Mouse (Mus musculus) heart, adult 8-10 months (tissue): ENCODE results near the gene Magi1. TPM values are rescaled to one million over a fixed set of nuclear protein-coding genes. Genes with fewer than 3 reads are reported as not detected.

Source experiments
- DNase-seq: peaks from one replicate; pipeline ENCODE4 v3.0.0; 2022; ENCODE audit warnings: low spot score
- total RNA-seq, 4 experiments: library from RNA; stranded (reverse); gene quantifications; 2 replicates each; pipeline ENCODE4 v1.2.4; 2022

Gene Magi1
- total RNA-seq, 4 experiments from 2014 or later = 11.3 to 16.5 (median 15.2) TPM

DNA sequence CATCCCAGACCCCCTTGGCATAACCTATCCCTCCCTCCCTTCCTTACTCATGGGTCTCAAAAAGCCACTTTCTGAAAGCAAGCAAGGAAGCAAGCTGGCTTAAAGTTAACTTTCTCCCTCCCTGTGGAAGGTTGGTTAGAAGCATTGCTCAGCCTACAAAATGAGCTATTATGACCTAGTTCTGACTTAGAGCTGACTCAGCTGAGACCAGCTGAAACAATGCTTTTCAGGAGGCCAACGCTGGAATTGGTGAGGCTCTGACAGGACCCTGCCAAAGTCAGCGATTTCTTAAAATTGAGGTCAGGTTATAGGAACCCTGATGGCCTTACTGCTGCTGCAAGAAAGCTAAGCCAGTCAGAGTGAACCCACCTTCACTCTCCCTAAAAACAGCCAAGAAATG lies 386.2 kb downstream of the Magi1 start:
- DNase-seq = no peak

DNA sequence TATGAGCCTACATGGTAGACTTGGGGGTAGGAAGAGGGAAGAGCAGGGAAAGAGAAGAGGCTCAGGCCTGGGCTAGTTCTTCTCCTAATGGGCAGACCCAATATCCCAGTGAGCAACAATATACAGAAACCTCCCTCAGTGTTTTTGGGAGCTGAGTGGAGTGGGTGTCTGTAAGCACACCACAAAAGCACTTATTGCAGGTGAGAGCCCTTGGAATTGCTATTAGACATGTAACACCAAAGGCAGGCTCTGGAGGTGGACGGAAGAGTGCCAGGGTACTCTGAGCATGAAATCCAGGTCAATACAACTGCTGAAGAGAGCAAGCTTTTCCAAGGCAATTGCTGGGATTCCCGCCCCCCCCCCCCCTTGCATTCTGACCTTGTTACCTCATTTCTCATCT lies 388.0 kb downstream of the Magi1 start:
- DNase-seq = no peak

DNA sequence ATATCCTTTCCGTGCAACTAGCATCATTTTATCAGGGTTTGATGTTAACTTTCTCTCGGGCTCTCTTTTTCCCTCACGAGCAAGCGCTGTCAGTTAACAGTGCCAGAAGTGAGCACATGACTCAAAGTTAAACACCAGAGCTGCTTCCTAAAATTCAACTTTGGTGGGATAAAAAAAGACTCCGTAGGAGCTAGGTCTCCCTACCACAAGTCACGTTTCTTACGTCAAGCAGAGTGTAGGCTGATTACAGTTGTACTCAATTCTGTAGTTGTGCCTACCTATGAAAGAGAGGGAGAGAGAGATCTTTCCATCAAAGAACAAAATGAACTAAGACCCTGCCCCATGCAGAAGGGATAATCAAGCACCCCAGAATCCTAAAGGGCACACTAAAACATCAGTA lies 389.8 kb downstream of the Magi1 start:
- DNase-seq = no peak

DNA sequence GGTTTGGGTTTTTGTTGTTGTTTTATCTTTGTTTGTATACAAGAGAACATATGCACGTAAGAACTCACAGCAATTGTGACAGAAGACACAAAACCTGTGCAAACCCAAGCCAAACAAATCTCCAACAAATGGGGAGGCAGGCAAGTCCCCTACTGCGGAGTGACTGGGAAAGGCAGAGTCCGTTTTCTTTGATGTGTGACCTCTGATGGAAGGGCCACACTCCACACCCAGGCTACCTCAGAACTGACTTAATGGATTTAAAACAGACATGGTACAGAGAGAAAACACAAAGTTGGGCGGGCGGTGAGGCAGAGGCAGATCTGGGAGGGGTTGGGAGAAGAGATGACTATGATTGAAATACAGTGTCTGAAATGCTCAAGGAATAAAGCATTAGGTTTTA lies 390.8 kb downstream of the Magi1 start:
- DNase-seq = no peak

DNA sequence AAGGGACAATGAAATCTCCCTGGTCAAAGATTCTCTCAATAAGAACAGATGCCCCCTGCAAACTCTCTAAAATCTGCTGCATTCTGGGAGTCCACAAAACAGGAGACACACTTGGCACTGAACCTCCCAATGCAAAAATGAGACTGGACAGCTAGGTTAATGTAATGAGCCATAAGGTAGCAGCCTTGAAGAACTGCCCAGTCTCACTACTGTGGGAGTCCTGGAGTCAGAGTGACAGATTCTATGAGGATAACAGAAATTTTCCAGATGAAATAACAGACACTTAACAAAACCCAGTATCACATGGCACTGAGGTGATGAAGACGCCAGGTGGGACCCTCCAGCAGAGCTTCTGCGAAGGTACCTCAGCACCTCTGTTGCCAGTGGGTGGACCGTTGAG lies 393.7 kb downstream of the Magi1 start:
- no peak for DNase-seq

DNA sequence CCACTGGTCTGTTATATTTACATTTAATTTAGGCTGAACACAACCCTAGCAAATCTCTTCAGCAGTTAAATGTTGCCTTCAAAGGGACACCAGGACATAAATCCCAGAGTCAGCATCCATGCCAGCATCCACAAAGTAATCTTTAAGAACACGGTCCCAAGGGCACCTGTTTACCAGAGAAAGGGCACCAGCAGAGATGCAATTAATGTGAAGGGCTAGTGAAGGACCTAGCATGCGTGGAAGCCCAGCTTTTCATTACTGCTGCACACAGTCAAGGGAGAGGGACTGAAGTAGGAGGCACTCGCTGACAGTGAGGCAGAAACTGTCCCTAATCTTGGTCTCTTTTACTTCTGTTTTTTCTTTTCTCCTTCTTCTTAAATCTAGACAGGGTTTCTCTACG lies 406.4 kb downstream of the Magi1 start:
- no peak for DNase-seq

DNA sequence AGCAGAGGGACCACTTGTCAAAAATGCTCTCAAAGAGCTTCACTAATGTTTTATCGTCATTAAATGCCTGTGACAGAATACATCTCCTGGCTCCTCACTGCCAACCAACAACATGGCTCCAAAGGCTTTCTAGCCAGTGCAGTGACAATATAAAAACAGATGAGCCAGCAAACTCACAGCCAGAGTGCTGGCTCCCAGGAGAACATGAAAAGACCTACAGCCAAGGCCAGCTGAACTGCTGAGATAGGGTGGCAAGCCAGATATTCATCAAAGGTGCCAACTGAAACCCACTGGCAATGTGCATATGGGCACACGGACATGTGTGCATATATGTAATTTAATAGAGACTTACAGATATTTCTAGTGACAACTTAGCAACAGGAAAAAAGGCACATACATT lies 408.8 kb downstream of the Magi1 start:
- DNase-seq = no peak

DNA sequence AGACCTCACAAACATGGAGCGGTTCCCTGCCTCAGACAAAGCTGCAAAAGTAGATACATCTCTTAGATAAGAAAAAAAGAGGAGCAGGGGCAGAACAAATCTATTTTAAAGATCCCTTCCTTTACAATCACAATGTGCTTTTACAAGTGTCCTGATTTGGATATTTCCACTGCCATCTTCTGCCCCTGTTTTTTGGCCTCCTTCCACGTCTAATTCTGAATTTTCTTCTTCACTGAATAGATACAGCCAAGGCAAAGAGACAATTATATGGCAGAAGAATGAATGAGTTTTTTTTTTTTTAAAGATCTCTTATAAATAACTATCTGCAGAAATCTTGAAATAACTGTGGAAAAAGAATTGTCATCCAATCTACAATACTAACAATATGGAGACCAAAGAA lies 409.3 kb downstream of the Magi1 start:
- no peak for DNase-seq

DNA sequence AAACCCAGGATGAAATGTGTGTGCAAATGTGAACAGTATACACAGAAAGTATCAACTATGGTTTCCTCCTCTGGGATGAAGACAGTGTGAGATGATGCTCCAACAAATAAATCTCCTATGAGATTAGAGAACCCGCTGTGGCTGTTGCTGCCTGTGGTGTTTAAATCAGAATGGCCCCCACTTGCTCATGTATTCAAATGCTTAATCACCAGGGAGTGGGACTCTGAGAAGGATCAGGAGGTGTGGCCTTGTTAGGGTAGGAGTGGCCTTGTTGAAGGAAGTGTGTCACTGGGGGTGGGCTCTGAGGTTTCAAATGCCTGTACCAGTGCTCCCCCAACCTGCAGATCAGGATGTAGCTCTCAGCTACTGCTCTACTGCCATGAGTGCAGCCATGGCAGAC lies 410.2 kb downstream of the Magi1 start:
- DNase-seq = no peak

DNA sequence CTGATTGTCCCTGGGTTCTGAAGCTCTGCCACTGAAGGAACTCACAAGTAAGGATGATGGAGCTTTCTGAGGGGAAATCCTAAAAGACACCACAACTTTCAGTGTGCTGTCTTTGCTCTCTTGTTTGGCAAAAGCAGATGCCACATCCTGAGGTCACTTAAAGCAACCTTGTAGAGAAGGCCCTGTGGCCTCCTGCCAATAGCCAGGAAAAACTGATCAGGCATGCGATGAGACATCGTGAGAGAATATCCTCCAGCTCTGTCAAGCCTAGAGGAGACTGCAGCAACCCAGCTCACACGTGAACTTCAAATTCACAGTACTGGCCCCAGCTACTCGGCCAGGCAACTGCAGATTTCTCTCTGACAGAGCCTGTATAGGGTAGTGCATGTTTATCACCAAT lies 412.2 kb downstream of the Magi1 start:
- no peak for DNase-seq

DNA sequence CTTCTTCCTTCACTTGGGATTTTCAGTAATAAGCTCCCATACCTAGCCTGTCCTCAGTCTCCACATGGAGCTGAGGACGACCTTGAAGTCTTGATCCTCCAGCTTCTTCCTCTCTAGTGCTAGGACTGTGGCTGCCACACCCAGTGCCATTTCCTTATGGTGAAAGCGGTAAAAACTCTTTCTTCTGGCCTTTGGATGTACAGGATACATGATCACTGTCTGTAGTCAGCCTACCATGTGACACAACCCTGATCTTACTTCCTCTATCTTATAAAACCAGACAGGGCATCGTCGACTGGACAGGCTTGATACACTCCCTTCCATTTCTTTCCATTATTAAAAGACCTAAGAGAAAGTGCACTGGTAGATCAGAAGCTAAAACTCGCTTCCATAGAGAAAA lies 413.7 kb downstream of the Magi1 start:
- no peak for DNase-seq

DNA sequence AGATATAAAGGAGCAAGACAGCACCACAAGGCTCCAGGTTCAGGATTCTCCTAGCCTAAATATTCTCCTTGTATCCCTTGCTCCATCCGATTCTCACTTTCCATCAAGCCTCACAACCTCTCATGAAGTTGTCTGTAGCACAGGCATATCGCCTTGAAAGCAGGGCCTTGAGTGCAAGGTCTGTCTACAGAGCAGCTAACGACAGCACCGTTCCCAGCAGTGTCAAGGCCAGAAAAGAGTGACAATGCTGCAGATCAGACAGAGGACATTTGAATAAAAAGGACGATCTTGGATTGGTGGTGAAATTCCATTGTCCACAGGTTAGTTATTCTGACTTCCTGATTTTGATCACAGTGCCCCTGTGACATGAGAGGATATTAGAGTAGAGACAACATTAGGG lies 421.5 kb downstream of the Magi1 start:
- no peak for DNase-seq

DNA sequence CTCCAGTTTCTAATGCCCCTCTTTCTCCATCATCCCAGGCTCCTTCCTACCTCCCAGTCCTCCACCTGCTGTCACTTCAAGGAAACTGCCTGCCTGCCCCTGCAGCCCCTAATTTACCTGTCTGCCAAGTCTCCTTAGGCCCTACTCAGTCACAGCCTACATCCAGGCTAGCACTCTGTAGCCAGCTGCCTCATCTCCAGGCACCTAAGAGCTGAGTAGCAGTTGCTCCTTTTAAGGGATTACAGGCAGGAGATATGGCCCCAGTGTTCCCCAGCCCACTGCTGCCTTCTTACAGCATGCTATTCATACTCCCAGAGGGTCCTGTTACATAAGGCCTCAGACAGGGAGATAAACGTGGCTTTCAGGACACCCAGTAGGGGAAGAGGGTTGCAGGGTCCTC lies 426.9 kb downstream of the Magi1 start:
- DNase-seq = no peak

DNA sequence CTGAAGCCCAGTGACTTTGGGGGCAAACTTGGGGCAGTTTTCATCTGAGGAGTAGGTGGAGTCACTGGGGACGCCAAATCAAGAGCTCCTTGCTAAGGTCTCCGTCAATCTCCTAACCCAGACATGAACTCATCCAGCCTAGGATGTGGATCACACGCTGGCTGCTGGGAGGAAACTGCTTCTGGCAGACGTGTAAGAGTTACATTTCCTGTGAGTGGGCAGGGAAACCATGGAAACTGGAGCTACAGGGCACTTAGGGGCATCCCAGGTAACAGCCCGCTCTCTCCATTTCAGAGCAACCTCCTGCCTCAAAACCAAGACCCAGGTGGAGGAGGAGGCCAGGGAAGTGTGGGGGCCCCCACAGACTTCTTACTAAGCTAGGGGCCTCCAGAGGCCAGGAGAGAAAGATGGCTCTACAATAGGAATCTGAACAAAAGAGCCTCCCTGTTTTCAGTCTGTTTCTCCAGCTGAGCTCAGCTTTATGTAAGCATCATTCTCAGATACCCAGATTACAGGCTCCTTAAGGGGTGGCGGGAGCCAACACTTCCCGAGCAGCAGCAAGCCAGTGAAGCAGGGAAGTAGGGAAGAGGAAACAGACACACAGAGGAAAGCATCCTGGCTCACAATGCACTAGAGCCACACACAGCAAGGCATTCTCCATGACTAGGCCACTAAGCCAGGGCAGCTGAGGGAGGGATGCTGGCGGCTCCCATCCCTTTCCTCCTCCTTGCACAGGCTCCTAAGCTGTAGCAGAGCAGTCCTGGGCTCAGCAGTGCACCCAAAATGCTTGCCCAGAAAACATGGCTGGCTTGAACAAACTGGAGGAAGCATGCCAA lies 427.7 kb downstream of the Magi1 start:
- no peak for DNase-seq

DNA sequence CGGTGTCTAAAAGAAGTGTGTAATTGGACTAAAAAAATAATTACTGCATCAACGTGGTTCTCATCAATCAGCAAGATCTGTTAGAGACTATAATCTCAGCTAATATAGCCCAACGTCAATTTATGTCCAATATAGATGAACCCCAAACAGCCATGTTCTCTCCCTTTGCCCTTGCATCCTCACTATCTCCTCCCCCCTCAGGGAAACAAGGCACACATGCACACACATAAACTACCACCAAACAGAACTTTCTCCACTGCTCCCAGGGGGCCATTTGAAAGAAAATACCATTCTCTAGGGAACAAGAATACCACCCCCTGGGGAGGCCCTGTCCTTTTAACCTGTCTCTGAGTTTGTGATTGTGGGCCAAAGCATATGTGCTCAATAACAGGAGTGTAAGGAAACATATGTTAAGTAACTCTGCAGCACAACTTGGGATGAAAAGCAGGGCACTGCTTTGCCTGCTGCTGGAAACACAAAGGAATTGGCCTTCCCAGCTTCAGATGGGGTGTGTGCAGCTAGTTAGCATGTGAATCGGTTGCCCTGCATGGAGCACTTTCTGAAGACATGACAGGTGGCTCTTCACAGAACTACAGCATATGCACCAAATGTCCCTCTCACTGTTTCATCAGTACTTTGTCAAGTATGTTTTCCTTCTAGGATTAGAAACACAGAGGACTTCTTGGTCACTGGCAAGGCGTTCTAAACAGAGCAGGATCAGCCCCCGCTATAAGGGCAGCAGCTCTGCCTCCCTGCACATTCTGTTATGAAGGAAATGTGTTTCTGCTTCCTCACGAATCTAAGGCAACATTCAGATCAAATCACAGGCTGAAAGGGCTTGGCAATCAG lies 434.6 kb downstream of the Magi1 start:
- DNase-seq = no peak

DNA sequence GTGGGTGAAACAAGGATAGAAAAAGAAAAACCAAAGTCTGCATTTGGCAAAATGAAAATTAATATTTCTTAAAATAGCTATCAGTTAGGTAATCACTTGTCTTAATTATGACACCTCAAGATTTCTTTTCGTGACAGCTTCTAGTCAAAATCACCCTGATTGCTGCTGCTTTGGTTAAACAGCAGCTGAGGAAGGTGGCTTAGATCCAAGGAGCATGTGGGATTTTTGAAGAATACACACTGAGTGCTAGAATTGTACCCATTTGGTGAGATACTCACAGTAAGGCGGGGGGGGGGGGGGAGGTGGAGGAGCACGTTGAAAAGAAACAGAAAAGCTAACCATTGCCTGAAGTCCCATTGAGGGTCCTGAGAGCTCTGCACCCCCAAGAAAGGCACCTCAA lies 438.2 kb downstream of the Magi1 start:
- no peak for DNase-seq

DNA sequence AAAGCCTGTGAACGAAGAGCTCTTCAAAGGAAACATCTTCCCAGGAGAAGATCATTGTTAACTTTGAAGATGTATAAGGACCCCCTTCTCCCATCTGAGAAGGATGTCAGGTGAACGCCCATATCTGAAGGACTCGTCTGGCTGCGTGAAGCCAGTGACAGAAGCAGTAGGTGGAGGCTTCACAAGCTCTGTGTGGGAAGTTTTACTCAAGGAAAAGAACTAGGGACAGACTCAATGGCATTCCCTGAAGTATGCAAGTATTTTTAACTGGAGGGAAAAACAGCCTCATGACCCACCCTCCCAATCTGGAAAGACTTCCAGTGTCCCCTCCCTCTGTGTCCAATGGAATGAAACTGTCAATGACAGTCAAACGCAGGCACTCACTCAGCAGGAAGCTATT lies 438.6 kb downstream of the Magi1 start:
- DNase-seq = no peak

DNA sequence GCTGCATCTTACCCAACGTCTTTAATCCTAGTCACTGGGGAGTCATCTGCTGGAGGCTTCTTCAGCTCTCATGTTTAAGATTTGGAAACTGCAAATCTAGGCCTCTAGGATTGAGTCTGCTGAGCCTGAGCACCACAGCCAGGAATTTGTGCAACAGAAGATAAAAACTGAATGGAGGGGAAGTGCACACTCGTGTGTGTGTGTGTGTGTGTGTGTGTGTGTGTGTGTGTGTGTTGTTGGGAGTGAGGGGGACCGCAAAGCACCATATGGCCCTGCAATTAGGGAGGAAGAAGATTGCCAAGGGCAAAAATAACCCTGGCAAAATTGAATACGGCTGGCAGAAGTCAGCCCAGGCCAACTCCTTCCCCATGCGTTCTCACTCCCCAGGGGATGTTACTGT lies 439.1 kb downstream of the Magi1 start:
- DNase-seq = no peak

DNA sequence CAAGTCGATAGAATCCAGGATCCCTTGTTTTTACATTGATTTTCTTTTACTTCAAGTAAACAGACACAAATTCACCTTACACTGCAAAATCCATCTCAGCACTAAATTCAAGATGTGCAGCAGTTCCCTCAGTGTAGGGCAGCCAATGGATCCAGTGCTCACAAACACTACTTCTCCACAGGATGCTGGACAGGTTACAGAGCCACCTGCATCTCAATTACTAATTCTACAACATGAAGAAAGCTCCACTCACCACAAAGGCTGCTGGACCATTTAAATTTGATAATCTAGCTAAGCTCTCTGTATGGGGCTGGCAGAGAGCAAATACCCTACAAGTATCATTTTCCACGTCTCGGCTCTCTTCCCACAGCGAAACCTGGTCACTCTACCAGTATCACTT lies 445.3 kb downstream of the Magi1 start:
- DNase-seq = no peak

DNA sequence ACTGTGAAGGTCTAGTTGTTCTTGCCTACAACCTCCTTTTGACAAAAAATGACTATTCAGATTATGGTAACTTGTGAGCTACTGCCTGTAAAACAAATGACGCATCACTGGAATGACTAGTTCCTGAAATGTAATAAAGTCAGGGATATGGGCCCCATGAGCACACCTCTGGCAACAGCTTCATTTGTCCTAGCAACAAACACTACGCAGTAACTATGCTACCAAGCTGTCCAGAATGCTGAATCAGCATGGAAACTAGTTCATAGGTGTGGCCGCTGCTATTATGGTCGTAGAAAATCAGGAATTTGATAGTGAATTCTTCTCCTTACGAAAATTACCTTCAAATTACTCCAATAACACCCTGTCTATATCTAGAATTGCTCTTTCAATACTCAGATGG lies 447.1 kb downstream of the Magi1 start:
- no peak for DNase-seq

DNA sequence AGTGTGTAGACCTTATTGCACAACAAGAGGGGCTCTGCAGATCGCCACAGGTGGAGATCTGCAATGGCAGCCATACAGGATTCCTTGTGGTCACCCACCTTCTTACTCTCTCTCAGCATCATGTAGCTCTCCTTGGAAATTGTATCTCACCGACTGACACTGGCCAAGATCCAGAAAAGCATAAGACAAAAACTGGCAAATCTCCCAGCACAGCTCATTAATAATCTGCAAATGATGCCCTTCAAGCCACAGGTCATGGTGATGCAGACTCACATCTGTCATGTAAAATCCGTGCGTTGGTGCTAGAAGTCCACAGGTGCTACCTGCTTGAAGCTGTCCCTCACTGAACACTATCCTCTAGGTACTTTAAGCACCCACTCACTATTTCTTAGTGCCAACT lies 448.5 kb downstream of the Magi1 start:
- DNase-seq = no peak

DNA sequence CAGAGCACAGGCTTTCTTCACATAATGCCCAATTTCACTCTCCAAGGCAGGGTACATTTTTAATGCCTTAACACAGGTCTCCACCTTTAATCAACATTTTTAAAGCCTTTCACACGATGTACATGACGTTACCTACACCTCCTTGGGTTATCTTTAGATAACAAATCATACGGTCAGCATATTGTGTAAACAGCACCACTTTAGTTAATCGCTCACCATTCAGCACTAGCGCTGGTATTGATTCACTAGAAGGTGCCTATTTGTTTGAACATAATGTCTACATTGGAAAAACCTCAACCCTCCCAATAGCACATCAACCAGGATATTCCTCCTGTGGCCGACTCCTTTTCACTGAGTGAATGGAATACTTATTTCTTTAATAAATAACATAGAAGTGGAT lies 455.5 kb downstream of the Magi1 start:
- no peak for DNase-seq

DNA sequence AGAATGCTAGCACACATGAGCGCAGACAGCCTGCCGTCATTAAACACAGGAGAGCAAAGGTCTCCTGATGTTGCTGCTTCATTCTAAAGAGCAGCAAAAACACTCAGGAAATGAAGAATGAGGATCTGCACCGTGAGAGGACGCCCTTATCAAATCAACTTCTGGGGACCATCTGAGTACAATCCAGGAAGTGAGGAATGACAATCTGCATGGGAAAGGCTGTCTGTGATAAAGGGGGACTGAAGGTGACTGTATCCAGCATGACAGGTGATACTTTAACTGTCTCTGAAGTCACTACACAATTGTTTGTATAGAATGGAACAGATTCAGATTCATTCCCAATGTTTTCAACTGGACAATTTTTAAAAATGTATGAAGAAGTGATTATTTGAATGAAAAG lies 456.8 kb downstream of the Magi1 start:
- DNase-seq = no peak
